Mouse (Mus musculus): ENCODE measurements around the gene Whamm.

Gene Whamm

GRCm38 (mm10) chr7:81561211-81561610 lies 9.9 kb upstream of the Whamm start:
- no peak for DNase-seq (ENCODE audit: low read depth in 2 of 2, low spot score in 2 of 2)

GRCm38 (mm10) chr7:81563506-81564015 lies 7.5 kb upstream of the Whamm start:
- no peak for DNase-seq (ENCODE audit: low read depth in 2 of 2, low spot score in 2 of 2)

GRCm38 (mm10) chr7:81564766-81565165 lies 6.3 kb upstream of the Whamm start:
- no peak for DNase-seq (ENCODE audit: low read depth in 2 of 2, low spot score in 2 of 2)

GRCm38 (mm10) chr7:81565381-81566055 lies 5.5 kb upstream of the Whamm start:
- DNase-seq (ENCODE audit: low read depth in 2 of 2, low spot score in 2 of 2) = no peak

GRCm38 (mm10) chr7:81566332-81566731 lies 4.7 kb upstream of the Whamm start:
- DNase-seq (ENCODE audit: low read depth in 2 of 2, low spot score in 2 of 2) = no peak

- no peak for DNase-seq (ENCODE audit: low read depth in 2 of 2, low spot score in 2 of 2)
Measured at GRCm38 (mm10) chr7:81566892-81567291, 4.2 kb upstream of the Whamm start, which contains the start of gene Fsd2. TSS of gene Fsd2 (minus strand) at chr7:81566944.

DNA sequence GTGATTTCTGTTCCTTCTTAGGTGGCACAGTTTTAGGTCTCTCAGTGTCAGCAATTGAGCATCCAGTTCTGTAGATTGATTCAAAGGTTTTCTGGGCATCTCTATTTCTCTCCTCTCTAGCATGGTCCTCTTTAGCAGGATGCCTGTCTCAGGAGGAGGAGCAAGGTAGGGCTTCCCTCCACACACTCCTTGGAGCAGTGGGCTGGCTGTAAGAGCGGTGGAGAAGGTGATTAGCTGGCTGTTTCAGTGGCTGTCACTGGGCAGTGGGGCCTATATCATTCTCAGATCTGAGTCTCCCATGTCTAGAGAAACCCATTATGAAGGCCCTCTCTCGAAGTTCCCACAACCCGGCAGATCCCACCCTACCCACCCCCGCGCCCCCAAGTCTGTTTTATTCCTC lies 3.7 kb upstream of the Whamm start:
- DNase-seq (ENCODE audit: low read depth in 2 of 2, low spot score in 2 of 2) = no peak

DNA sequence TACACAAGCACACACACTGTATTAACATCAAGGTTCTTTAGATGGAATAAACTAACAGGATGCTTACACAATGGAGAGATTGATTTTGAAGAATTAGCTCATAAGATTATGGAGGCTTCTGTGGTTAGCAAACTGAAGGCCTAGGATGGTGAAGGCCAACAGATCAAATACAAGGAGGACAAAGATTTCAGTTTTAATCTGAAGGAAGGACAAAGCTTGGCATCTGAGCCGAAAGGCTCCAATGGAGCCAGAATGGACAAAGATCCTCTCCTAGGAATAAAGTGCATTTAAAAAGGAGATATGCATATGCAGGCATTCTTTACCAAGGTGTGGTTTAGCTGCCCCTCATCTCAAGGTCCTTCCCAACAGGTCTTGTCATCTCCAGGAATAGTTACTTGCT lies 1.2 kb upstream of the Whamm start:
- DNase-seq (ENCODE audit: low read depth in 2 of 2, low spot score in 2 of 2) = no peak

DNA sequence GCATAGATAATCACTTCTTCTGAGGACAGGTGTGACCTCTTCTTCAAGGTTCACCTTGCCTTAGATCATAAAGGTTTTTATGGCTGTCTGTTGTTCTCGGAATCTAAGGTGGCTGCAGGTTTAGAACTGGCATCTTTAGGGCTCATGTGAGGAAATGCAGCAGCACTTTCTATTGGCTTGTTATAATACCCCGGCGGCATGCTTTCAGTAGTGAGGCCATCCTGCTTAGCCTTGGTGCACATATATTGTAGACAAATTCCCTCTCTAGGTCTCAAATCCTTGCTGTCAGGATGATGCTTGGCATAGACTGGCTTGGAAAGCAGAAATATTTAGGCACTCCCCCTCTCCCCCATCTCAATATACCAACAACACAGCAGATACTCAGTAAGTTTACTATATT lies 795 bp upstream of the Whamm start:
- no peak for DNase-seq (ENCODE audit: low read depth in 2 of 2, low spot score in 2 of 2)

DNA sequence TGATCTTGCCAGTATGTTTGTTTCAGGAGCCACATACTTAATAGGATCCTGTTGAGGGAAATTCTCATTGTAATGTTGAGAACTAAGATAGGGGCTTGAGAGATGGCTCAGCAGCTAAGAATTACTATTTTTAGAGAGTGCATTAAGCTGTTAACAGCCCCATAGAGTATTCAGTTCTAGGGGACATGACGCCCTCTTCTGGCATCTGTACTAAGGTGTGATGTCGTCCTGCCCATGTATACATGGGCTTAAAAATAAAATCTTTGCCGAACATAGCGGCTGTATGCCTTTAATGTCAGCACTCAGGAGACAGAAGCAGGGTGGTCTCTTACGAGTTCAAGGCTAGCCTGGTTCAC lies 336 bp upstream of the Whamm start:
- no peak for DNase-seq (ENCODE audit: low read depth in 2 of 2, low spot score in 2 of 2)

DNA sequence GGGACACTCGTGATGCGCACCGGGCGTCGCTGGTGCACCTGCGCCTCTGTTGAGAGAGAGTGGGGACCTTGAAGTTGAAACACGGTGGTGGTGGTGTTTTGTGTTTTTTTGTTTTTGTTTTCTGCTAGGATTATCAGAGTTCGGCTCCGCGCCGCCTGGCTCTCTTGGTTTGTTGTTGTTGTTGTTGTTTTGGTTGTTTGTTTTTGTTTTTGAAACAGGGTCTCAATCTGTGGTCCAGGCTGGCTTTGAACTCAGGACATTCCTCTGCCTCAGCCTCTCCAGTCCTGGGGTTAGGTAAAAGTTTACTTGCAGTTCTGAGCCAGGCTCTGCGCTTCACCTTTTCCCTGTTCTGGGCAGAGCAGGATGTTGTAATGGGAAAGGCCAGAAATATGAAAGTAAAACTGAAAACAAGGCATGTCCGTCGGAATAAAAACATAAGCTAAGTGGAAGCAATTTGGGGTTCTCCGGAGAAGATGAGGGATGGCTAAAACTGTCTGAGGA lies 925 bp downstream of the Whamm start:
- no peak for DNase-seq (ENCODE audit: low read depth in 2 of 2, low spot score in 2 of 2)

GRCm38 (mm10) chr7:81572610-81573268 lies 1.7 kb downstream of the Whamm start:
- DNase-seq (ENCODE audit: low read depth in 2 of 2, low spot score in 2 of 2) = no peak

- no peak for DNase-seq (ENCODE audit: low read depth in 2 of 2, low spot score in 2 of 2)
Measured at GRCm38 (mm10) chr7:81573397-81573796, 2.3 kb downstream of the Whamm start.

- no peak for DNase-seq (ENCODE audit: low read depth in 2 of 2, low spot score in 2 of 2)
Measured at GRCm38 (mm10) chr7:81573821-81574220, 2.8 kb downstream of the Whamm start.

- DNase-seq (ENCODE audit: low read depth in 2 of 2, low spot score in 2 of 2) = no peak
Measured at GRCm38 (mm10) chr7:81575606-81576005, 4.5 kb downstream of the Whamm start.

GRCm38 (mm10) chr7:81577872-81578271 lies 6.8 kb downstream of the Whamm start:
- no peak for DNase-seq (ENCODE audit: low read depth in 2 of 2, low spot score in 2 of 2)

- DNase-seq (ENCODE audit: low read depth in 2 of 2, low spot score in 2 of 2) = no peak
Measured at GRCm38 (mm10) chr7:81578413-81578812, 7.3 kb downstream of the Whamm start.

GRCm38 (mm10) chr7:81579312-81579711 lies 8.2 kb downstream of the Whamm start:
- no peak for DNase-seq (ENCODE audit: low read depth in 2 of 2, low spot score in 2 of 2)

- no peak for DNase-seq (ENCODE audit: low read depth in 2 of 2, low spot score in 2 of 2)
Measured at GRCm38 (mm10) chr7:81583512-81583911, 12.4 kb downstream of the Whamm start.

GRCm38 (mm10) chr7:81585326-81585725 lies 14.3 kb downstream of the Whamm start:
- DNase-seq (ENCODE audit: low read depth in 2 of 2, low spot score in 2 of 2) = no peak

DNA sequence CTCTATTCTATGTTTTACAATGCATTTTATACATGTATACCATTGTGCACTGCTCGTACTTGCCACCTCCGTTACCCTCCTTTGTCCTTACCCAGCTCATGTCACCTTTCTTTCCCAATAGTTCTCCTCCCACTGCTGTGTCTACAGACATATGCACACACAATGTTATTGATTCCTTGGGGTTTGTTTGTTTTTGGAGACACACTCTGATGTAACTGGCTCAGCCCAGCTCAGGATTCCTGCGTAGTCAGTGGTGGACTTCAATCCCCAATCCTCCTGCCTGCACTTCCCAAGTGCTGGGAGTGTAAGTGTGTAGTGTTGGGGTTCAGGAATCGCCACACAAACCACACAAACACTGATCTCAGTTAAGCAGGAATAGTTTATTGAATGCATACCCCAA lies 16.2 kb downstream of the Whamm start:
- no peak for DNase-seq (ENCODE audit: low read depth in 2 of 2, low spot score in 2 of 2)

- DNase-seq (ENCODE audit: low read depth in 2 of 2, low spot score in 2 of 2) = no peak
Measured at GRCm38 (mm10) chr7:81592686-81593085, 21.6 kb downstream of the Whamm start.

DNA sequence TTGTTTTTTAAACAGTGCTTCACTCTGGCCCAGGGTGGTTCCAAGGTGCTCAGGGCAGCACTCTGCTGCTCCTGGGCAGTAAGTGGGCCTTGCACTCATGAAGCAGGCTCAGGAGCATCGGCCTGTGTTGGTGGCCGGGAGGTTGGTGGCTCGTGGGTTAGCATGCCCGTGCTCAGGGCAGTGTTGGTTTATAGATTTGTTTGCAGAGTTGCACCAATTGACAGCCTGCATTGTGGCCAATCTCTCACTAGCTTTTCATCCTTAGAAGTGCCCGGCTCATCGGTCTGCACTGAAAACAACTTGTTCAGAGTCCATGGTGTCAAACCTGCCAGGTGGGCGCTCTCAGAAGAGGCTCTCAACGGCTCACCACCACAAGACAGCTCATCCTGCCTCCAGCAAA lies 22.3 kb downstream of the Whamm start:
- DNase-seq (ENCODE audit: low read depth in 2 of 2, low spot score in 2 of 2) = no peak
